Mouse (Mus musculus) kidney, postnatal 14 days (tissue): ENCODE data around the gene Slc44a3.
"Not testable (repeated sequence)": the region's sequence is repeated elsewhere in the genome, so short reads cannot be mapped to it uniquely, and the experiment has no call there.

Experiments
- DNase-seq: peaks from one replicate; pipeline ENCODE4 v3.0.0; 2022; ENCODE audit warnings: mixed read lengths

Slc44a3 gene

DNA sequence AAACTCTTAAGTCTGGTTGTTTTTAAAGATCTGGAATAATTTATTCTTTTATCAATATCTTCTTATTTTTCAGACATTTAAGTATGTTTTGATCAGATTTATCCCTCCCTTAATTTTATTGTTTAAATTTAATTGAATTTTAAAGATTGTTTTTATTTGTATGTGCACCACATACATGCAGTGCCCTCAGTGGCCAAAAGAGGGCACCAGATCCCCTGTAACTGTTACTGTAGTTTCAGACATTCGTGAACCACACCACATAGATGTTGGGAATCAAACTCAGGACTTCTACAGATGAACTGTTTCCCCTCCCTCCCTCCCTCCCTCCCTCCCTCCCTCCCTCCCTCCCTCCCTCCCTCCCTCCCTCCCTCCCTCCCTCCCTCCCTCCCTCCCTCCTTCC, 18.2 kb upstream of the Slc44a3 start:
- DNase-seq: peak; percentile 62

DNA sequence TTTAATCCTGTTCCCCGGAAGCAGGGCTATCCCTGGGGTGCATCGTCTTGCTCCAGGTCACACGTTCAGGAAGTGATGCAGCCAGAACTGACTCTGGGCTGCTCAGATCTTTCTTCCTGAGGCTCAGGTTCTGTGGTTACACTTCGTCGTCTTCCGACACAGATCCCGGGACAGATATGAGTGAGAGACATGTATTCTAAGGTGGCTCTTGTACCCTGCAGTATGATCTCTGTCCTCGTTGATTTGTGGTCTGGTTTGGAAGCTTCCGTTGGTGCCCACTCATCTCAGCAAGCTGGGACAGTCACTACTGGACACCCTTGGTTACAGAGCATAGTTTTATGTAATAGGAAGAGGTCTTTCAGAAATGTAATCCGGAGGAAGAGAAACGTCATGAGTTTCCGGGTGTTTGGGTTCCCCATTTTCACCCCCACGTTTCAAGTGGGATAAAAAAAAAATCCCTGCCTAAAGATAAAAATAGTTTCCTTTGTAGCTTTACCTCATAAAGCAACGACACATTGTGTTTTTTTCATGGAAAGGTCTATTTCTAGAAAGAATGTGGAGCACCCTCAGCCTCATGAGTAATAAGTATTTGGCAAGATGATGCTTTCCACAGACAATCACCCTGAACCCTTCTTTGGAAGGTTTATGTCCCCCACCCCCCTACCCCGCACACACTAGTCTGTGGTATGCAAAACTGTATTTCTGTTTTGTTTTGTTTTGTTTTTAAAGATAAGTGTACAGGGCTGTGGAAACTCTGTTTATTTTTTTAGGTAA, 15.8 kb upstream of the Slc44a3 start:
- no peak for DNase-seq

- no peak for DNase-seq
Observed at GRCm38 (mm10) chr3:121540621-121541020, 8.4 kb upstream of the Slc44a3 start.

DNA sequence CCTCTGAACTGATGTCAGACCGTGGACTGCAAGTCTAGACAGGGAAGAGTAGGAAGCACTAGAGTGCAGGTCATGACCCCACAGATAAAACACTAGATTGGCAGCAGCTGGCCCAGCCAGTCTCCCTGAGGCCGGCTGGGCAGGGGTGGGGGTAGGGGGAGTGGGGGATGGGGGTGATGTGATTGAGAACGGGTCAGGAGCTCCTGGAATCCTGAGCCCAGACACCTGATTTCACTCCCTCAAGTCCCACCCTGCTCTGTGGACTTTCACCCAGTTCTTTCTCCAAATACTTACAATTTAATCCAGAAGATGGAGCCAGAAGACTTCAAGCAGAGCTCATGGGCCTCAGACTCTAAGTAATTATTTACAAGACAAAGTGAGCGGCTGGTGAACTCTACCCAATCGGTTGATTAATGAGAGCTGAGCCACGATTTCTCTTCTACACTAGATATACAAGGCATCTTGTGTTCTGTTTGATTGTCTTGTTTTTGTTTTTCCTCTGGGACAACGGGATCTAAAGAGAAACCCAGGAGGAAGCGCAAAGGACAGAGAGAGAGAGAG, 7.7 kb upstream of the Slc44a3 start:
- peak; percentile 57 for DNase-seq

- not testable (repeated sequence) for DNase-seq
Observed at GRCm38 (mm10) chr3:121538847-121539246, 6.6 kb upstream of the Slc44a3 start.

DNA sequence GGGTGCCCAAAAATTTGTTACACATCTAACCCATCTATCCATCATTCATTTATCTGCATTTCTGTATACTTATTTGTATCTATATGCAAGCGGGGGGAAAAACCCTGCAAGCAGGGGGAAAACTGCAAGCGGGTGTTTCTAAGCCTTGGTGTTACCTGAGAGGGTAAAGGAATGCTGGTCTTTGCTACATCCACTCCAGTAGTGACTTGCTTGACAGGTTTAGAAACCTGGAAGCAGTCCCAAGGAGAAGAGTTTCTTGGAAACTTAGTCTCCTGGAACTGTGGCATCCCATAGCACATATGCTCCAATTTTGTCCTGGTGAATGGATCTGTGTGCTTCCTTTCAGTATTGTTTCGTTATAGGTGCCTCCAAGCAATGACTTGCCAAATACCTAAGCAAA, 5.8 kb upstream of the Slc44a3 start:
- DNase-seq: no peak

DNA sequence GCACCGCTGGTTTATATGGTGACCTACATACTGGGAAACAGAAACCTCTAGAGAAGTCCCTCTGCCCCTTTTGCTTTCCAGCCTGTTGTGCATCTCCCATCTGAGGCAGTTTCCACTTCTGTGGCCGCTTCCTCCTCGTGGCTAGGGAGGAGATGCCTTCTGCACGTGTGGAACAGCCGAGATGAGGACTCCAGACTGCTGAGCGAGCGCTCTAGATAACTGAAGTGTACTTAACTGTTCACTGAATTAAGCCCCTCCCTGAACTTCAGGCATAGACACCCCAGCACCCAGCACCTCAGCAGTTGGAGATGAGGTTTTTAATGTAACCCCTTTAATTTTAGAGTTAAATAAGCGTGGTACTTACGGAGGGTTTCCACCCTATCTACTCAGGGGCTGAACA, 4.6 kb upstream of the Slc44a3 start:
- DNase-seq: no peak

GRCm38 (mm10) chr3:121535813-121536504, 3.8 kb upstream of the Slc44a3 start:
- DNase-seq: peak; percentile 40

- peak; percentile 29 for DNase-seq
Observed at GRCm38 (mm10) chr3:121531370-121532148, 645 bp downstream of the Slc44a3 start.

GRCm38 (mm10) chr3:121530546-121531258, 1.5 kb downstream of the Slc44a3 start:
- peak; percentile 51 for DNase-seq

DNA sequence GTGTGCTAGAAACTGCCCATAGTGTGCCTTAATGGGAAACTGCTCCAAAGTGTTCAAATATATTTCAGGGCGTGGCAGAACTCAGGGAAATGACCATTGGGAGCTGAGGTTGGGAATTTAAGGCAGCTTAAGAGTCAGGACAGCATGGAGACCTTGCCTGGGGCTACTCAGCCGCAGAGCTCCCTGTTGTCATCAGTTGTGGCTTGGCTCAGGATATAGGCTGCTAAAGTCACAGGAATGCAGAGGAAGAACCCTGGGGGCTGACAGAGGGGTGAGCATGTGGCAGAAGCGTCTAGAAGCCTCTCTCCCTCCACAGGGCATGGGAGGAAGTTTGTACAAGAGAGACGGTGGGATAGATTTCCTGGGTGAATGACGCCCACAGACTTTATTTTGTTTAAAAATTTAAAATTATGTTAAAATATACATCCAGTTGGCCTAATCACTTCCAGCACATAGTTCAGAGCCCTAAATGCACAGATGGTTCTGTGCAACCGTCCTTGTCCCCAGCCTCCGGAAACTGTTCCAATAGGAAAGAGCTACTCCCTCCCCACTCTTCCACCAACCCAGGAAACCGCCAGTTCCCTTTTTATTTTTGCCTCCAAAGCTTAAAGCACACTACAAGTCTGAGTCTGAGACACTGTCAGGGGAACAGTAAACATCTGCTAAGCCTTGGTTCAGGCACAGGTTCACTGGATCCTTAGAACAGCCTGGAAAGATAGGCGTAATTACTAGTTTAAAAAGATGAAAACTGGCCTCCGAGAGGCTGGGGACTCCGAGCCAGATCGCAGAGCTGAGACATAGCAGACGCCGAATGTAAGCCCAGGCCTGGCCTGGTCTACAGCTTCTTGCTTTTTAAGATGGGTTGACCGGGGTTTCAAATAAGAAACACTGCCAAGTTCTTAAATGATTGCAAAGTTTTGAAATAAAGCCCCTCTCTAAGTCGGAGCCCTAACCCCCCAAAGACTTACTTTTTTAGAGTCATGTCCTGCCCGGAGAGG, 5.8 kb downstream of the Slc44a3 start:
- DNase-seq: no peak

- DNase-seq: no peak
Observed at GRCm38 (mm10) chr3:121521633-121522125, 10.5 kb downstream of the Slc44a3 start.

DNA sequence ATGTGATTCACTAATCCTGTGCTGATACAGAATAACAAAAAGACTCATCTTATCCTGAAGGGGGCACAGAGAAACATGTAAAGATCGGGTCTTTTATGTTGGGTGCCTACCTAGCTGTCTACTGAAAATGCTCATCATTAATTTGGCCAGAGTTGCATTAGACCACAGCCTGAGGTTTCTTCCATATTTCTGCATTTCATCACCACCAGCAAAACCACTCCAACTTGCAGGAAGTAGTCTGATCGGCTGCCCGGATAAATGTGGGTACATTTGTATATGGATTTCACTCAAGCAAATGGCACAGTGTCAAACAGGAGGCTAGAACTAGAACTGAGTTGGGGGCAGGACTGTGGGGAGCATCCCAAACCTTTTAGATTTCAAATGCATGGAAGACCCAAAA, 11.1 kb downstream of the Slc44a3 start:
- no peak for DNase-seq

- no peak for DNase-seq
Observed at GRCm38 (mm10) chr3:121517030-121517429, 15.2 kb downstream of the Slc44a3 start.

- no peak for DNase-seq
Observed at GRCm38 (mm10) chr3:121509141-121509540, 23.1 kb downstream of the Slc44a3 start.

GRCm38 (mm10) chr3:121507678-121508077, 24.5 kb downstream of the Slc44a3 start:
- no peak for DNase-seq

DNA sequence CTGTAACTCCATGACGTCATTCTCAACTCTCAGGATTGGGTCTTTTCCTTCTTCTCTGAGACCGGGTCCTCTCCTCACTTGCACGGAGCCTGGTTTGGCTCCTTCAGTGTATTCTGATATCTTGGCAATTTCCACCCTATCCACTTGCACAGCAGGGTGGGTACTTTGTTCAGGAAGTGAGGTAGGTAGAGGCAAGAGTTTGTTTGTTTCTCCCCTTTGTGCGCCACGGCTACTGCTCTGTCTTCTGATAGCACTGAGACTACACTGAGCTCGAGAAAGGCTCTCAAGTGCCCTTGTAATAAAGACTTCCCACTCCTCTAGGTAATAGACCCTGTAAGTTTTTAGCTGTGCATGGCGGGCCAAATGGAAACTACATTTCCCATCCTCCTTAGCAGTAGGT, 25.4 kb downstream of the Slc44a3 start:
- no peak for DNase-seq

DNA sequence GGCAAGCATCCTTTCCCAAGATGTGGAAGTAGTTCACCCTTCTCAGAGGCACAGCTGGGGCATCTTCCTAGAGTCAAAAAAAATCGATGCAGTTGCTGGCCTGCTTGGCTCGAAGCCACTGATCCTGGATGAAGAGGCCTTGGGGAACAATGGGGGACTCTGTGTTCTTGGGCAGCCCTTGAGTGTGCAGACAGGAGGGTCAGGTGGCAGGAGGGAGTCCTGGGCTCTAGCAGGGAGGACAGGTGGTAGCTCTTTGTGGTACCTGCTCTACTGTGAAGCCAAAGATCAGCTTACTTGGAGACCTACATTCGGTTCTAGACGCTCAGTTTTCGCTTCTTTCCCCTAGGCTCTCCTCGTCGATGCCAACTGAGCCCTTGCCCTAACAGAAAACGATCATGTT, 26.0 kb downstream of the Slc44a3 start:
- no peak for DNase-seq

DNA sequence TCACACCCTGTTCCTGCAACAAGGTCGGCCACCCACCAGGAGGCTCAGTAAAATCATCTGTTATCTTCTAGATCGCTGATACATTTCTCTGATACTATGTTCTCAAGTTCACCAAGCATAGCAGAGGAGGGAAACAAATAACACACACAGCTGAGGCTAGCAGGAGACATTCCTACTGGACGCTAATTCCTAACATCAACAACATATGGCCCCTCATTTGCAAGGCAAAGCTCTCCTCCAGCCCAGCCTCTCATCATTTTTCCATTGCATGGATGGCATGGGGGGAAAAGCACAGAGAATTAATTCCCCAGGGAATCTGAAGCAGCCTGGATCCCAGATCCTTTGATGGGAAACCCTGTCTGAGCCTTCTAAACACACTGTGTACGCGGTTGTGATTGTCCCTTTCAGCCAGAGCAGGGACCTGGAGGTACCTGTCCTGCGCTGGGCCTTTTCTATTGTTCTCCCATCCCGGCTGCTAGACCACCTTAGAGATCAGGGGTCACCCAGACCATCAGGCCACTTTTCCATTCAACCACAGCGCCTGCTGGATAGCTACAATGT, 27.2 kb downstream of the Slc44a3 start:
- no peak for DNase-seq

- no peak for DNase-seq
Observed at GRCm38 (mm10) chr3:121500734-121501133, 31.5 kb downstream of the Slc44a3 start.

- peak; percentile 83 for DNase-seq
Observed at GRCm38 (mm10) chr3:121500225-121500624, 32.0 kb downstream of the Slc44a3 start.
